Mouse (Mus musculus): ENCODE data around the gene Cdh13.

DNA sequence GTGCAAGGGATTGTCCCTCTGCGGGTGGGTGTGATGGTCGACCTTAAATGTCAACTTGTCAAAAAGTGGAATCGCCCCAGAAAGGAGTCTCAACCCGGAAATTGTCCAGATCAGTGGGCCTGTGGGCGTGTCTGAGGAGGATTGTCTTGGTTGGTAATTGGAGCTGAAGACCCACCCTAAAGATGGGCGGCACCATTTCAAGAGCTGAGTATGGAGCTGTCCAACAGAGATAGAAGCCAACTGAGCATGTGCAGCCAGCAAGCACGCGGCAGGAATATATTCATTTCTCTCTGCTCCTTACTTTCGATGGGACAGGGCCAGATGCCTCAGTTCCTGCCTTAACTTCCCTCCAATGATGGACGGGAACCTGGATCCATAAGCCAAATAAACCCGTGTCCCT lies 466.3 kb downstream of the Cdh13 start:
- TF ChIP-seq CTCF (IDR thresholded peaks at IDR 0.05; ENCODE audit: low read depth) = no peak
- TF ChIP-seq EP300 (IDR thresholded peaks at IDR 0.05; ENCODE audit: low read depth) = no peak

Data from liver, postnatal 0 days (tissue).